Mouse (Mus musculus) embryo, embryonic 10 days (tissue): Measurements from ENCODE around the gene Bahcc1.

ENCODE experiments used
- DNase-seq: peaks from one replicate; pipeline ENCODE4 v3.0.0-alpha.2; 2015; ENCODE audit warnings: low spot score

The Bahcc1 gene

DNA sequence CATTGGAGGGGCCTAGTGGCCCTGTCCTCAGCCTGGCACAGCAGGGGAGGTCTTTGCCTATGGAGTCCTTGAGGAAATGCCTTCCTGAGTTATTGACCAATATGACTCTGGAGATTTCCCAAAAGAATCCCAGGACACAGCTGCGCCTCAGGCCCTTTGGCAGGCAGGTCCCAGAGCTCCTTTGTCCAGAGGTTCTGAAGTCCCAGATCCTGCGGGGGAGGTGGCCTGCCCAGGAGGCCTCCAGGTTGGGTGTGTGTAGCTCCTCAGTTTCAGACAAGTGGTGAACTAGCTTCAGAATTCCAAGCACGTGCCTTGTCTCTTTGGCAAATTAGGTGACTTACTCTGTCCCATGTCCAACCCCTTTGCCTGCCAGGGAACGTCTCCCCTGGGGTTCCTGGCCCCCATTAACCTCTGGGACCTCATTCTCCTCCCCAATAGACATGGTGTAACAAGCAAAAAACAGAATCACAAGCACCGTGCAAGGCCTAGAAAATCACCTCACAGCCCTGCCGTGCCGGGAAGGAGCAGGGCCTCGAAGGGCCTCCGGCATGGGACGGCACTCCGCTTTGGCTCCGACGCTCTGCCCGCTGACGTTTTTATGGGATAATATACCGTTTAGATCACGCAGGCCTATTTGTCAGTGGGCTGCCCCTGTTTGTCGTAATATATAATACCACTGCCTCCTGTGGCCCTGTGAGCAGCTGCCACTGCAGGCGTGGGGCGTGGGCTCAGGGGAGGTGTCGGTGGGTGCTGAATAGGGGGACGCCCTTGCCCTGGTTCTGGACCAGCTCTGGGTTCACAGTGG is 10.2 kb downstream of the Bahcc1 start:
- DNase-seq = peak; percentile 65

DNA sequence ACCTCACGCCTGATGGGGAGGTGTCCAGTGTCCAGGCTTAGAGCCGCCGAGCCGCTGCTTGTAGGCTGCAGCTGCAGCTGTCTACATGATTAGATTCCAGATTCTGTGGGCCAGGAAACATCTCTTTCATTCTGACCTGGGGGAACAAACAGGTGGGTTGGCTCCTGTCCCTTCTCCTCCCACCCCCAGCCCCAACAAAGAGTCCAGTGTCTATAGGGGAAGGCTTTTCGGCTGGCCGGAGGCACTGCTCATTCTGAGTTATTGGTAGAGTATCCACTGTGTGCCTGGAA is 10.7 kb downstream of the Bahcc1 start:
- peak; percentile 43 for DNase-seq

DNA sequence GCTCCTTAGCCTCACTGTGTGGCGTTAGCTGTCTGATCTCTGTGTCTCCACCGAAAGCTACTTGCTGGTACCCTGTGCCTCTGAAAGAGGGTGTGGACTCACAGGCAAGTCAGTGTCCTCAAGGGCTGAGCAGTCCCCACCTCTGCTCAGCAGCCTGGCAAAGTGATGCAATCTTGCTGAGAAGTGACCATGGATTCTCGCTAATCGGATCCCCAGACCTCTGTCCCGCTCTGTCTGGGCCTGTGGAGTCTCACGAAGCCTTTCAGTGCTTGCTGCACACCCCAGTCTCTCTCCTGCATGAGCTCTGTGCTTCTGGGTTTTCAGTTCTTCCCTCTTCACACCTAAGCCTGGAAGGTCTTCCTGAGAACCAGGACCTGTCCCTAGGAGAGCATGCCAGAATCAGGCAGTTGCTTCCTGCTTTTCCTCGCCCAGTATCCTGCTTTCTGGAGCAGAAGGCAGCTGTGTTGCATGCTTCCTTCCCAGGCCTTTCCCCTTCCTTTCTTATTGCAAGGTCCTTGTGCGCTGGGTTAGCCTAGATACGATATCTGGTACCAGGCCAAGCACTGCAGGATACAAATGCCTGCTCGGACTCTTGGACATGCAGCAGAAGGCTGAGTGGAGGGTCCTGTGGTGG is 15.5 kb downstream of the Bahcc1 start:
- no peak for DNase-seq

DNA sequence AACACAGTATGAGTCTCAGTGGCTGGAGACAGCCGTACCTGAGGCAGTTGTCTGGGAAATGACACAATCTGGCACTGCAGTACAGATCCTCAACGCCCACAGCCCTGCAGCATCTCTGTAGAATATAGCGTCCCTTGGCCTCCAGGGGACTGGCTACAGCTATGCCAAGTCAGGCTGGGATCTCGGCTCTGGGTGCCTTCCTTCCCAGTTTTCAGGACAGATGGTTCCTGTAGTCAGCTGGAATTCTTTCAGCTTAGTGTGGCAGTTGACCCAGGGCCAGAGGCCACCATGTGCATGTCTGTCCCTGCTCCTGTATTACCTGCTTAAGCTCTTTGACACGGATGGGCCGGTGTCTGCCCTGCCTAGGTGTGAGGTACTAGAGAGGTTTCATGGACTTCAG is 16.2 kb downstream of the Bahcc1 start:
- no peak for DNase-seq

DNA sequence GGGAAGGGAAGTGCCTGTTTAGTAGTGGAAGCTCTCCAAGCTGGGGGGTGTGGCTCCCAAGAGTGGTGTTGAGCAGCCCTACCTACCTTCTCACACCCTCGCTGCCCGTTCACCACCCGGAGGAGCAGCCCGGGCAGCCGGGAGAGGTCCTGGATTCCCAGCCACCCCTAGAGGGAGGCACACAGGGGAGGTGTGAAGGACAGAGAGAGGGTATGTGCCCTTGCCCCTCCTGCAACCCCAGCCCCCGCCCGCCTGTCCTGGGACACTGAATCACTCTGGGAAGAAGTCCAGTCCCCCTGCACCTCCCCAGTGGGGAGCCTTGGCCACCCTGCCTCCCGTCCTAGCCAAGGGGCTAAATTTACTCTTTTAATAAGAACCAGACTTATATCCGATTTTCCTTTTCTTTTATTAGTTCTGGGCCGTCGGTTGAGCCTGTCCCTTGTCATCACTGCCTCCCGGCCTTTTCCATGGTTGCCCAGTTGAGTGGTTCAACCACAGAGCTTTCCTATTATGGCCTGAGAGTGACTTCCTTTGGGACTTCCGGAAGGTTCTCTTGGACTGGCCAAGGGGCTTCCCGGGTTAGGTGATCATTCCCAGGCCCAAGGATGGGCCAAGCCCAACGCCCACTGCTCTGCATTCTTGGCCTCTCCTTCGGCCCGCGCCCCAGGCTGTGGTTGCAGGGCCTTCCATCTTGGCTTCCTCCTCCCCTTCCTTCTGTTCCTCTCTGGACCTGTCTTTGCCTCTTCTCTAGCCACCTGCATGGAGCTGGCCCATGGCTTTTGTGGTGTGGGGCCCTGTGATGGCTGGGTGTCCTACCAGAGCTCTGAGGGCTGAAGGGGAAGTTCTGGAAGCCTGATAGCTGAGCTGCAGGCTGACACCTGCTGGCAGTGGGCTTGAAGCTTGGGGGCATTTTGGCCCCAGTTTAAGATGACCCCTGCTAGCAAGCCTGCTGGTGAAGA is 18.5 kb downstream of the Bahcc1 start:
- no peak for DNase-seq

DNA sequence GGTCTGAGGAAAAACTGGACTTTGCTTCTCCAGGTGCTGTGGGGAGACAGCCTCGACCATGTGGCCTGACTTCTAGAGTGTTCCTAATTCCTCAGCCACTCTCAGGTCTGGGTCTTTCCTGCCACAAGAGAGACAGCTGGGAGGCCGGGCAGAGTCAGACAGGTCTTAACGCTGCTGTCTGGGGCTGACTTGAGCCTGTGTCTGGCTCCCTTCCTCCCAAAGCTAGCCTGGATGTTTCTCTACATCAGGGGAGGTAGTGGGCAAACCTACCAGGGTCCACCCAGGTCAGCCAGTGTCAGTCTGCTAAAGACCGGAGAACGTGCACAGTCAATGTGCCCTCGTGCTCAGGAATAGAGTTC is 19.2 kb downstream of the Bahcc1 start:
- no peak for DNase-seq

DNA sequence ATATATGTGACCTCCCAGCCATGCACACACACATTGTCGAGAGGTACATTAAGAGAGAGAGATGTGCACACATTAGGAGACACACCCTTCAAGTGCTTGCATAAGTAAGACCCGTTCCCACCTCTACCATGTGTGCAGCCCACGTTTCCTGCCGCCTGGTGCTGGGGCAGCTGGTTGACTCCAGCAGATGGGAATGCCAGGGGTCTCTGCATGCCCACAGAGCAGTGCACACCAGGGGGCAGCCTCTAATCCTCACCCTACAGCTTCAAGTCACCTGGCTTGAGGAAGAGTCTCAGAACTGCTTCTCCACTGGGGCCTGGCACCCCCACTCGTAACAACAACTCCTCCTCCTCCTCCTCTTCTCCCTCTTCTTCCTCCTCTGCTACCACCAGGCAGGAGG is 19.7 kb downstream of the Bahcc1 start:
- no peak for DNase-seq

DNA sequence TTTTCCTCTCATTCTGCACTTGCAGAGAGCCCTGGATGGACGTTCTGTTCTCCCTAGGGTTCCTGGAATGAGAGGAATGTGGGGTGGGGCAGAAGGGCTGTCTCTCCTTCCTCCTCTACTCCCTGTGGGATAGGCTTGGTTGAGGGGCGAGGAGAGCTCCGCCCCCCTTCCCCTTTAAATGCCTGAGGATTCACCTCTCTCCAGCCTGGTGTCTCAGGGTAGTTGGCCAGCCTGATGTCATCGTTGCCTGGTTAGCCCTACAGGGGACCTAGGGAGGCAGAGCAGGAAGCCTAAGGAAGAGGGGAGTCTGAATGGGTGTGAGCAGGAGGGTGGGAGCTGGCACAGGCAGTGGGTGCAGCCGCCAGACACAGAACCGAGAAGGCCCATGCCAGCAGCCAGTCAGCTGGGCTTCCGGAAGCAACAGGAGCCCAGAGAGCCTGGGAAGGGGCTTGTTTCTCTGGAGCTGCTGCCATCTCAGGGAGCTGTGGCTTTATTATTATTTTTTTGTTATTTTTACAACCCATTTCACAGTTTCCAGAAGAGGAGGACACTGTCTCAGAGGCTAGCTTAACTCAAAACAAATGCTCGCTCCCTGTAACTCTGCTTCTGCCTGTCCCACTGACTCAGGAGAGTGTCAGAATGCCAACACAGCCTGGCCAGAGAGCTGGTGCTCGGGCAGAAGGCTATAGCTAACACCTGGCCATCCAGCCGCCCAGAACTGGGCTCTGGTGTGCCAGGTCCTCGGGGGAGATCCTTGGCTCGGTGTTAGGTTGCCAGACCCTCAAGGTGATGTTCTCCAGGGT is 20.3 kb downstream of the Bahcc1 start:
- peak; percentile 62 for DNase-seq

DNA sequence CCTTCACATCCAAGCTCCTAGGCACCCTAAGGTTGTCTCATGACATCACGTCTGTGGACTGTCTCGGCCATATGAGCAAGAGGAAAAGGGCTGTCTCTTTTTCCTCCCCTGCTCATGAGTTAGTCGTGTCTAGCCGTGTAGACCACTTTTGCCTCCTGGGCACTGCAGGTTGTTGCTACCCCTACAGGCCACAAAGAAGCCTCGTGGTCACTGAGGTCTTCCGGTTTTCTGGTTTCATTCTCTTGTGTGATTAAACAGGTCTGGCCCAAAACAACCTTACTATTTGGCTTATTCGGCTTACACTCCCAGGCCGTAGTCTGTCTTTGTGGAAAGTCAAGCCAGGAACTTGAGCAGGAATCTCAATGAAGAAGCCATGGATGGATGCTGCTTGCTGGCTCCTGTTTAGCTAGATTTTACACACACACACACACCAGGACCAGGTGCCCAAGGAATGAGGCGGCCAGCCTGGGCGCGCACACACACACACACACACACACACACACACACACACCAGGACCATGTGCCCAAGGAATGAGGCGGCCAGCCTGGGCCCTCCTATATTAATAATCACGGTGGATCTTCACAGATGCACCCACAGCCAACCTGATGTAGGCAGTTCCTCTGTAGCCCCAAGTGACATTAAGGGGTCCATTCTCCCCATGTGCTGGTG is 21.0 kb downstream of the Bahcc1 start:
- no peak for DNase-seq

DNA sequence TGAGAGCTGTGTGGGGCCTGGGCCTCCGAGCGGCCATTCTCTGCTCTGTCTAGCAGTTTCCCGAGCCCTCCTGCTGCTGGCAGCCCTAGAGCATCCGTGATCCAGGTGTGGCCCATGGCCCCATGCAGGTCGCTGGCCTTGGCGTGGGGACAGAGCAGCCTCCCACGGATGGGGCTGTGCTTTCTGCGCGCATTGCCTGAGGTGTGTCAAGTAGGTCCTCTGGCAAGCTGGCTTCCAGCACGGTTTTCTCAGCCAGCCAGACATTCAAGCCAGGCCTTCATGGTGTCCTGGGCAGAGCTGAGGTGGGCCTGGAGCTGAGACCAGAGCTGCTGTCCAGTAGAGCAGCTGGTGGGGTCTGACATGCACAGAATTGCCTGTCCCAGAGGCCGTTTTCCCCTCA is 21.7 kb downstream of the Bahcc1 start:
- DNase-seq = no peak

DNA sequence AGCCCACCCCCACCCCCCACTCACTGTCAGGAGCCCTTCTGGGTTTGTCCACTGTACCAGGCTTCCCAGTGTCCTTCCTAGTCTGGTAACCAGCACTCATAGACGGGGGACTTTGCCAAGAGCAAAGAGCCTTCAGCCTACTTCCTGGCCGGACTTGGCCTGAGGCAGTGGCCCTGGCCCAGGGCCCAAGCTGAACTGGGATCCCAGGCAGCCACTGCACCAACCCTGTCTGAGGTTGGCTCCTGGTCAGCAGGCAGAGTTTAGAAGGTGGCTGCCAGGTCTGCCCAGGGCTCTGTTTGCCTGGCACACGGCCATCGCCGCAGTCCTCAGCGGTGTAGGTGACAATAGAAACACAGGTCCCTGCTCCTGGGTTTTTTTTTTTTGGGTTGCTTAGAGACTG is 22.3 kb downstream of the Bahcc1 start:
- DNase-seq = no peak

DNA sequence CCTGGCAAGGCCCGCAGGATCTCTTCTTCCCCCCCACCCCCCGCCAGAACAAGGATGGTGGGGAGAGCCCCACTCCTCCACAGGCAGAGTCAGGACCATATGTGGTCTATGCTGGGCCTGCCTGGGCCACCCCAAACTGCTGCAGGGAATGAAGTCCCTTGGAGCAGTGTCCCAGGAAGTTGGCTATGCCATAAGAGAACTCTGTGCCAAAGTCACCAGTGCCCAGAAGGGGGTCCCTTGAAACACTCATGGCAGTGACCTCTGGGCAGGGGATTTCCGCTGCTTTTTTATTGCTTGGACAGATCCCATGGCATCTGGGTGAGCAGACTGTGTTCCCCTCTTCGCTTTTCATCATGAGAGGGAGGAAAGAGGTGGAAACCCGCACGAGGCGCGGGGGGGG is 22.8 kb downstream of the Bahcc1 start:
- DNase-seq = no peak

DNA sequence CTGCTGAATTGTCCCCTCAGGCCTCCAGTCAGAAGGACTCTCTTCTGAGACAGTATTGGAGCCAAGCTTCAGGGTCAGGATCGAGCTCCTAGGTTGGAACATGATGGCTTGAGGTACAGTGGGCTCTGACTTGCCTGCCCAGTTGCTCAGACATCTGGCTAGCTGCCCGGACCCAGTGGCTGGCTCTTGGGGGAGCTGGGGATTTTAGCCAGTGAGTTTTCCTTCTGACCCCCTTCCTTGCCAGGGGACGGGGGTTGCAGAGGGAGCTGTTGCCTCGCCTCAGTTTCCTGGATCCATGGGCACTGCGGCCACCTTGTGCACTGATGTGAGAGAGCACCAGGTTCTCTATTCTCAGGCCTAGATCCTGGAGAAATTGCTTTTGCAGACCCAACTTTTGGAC is 23.4 kb downstream of the Bahcc1 start:
- no peak for DNase-seq

DNA sequence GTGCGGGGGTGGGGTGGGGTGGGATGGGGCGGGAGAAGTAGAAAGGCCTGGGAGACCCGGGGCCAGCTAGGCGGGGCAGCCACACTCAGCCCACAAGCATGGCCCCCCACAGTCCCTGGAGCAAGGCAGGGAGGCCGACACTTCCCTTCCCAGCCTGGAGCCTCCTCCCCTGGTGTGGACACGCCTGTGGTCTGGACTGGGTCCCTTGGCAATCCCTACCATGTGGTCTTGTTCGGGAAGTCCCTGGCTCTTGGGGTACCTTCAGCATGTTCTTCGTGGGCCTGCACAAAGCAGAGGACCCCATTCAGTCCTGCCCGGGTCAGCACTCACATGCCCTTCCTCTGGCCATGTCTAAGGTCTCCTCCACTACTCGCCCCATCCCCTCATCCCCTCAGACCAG is 23.8 kb downstream of the Bahcc1 start:
- DNase-seq = no peak

DNA sequence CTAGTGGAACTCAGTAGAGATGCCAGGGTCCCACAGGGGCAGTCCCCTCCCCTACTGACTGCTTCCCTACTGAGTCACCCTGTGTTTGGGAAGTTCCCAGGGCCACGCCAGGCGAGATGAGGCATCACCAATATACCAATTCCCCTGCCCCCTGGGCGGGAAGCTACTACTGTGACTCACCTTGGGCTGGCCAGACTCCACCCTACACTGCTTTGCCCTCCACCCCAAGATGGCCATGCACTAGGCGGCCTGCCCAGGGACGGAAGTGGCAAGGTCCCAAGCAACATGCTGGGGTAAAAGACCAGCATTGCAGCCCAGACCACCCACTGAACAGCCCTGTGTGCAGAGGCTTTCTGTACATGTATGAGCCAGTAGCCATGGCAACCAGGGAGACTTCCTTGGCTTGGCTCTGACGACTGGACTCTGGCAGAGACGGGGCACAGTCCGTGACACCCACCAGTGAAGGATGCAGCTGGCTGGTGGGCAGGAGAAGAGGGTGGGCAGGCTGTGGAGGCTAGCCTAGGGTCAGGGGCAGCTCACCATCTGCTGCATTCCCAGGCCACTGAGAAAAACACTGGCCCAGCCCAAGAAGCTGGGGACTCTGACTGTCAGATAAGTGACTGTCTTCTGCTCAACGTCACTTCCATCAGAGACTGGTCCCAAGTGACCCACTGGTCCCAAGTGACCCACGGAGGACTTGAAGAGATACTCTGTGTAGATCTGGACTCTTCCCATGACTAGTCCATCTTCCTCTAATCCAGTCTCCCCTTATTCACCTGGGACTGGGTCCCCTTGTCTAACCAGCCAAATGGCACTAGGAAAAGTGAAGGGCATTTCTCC is 24.5 kb downstream of the Bahcc1 start:
- no peak for DNase-seq

DNA sequence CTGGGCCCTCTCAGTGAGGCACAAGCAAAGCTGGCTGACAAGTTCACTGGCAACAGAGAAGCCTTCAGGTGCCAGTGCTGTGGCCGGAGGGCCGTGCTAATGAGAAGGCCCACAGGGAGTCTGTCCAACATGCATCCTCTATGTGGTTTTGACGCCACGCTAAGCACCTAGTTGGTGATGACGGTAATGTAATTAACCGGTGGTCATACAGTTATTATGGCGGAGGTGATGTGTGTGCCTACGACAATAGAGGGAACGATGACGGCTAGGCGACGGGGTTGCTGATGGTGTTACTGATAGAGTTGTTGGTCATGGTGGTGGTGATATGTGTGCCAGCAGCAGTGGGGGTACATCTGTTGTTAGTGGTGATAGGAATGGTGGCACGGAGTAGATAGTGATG is 25.2 kb downstream of the Bahcc1 start:
- no peak for DNase-seq

DNA sequence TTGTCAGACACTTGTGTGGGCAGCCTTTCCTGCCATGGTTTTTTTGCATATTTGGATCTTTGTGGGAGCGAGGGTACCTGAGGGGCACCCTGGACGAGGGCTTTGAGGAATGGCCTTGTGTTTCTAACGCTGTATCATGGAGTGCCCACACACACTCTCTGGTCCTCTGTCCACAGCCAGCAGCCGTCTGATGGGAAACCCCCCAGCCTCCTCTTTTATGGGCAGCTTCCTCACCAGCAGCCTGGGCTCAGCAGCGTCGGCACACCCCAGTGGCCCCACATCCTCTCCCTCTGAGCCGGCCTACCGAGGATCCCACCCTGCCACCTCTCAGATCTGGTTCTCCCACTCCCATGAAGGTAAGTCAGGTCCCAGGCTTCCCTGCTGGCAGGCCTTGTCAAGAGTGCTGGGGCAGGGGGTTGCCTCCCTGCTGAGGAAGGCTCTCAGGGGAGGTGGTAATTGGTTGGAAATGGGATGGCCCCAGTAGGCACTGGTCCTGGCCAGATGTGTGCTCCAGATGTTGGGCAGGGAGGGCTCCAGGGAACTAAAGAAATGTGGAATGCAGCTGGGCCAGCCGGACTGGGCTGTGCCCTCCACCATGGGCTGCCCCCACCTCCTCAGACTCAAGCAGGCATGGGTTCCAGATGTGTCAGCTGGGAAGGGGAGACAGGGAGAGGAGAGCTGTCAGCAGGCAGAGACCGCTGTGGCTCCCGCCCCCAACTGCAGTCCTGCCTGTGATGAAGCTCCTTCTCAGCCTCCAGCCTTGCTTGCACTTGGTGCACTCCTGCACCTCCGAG is 26.3 kb downstream of the Bahcc1 start:
- peak; percentile 72 for DNase-seq

DNA sequence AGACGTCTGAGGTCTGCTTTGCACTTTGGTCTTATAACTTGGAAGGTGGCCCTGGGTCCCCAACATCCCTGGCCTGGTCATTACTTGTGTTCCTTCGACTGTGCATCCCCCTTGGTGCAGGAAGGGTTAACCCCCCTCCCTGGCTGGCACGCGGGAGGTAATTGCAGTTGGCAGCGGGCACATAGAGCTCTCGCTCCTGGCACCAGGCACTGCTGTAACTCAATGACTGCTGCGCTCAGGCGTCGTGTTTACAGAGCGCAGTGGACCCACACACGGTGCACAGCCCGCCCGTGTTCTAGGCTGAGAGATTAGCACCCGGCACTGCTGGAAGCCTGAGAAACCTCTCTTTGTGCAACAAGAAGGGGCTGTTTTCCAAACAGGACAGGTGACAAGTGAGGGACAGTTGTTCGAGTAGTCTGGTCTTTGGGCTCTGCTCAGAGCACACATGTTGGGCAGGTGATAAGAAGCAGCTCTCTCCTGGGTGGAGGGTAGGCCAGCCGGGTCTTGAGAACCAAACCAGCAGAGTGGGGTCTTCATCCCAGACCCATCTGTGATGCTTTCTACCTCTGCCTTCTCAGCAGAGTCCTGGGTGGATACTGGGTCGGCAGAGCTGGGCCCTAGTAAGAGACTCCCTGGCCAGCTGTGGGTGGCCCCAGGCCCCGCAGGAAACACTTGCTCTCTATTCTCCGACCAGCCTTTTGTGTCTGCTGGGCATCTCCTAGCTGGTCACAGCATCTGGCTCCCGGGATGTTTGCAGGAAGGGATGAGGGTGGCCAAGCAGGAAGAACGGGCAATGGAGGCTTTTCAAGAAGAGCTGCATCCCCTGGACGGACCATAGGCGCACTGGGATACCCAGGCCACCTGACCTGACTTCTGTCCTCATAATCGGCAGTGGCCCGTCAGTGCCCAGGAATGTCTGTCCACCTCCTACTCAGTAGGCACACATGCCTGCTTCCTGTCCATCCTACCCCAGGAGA is 27.3 kb downstream of the Bahcc1 start:
- DNase-seq = no peak

DNA sequence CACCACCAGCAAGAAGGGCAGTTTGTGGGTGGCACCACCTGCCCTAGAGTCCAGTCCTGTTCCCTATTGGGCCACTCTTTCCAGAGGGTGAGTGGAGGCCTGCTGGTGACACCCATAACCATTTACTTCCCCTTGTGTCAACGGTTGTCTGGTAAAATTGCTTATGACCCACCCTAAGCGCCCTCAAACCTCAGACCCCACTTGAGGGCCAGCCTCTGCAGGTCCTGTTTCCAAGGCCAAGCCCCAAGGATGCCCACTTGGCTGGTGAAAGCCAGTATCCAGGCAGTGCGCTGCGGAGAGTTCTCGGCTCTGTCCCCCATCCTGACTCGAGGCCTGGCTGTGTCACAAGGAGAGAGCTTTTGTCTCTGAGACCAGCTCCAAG is 28.0 kb downstream of the Bahcc1 start:
- no peak for DNase-seq
